Mouse (Mus musculus): ENCODE data around the gene Dnajc22.

DNA sequence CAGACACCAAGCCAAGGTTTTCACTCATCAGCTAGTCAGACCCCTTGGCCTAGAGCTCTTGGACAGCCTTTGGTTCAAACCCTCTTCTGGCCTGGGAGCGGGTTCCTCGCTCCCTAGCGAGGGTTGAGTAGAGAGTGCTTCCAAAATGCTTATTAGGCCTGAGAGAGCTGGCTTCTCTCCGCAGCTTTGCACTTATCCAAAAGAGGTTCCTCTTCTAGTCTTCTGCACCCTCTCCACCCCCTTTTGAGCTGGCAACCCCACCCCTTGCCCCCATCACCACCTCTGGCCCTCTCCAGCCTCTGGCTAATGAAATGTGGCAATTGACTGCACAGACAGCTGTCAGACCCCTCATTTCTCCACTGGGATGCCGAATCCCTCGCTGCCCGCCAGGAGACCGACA lies at the start of gene Dnajc22:
- TF ChIP-seq CTCF (IDR thresholded peaks at IDR 0.05; ENCODE audit: low read depth) (no peak), EP300 (optimal IDR thresholded peaks at IDR 0.05) (no peak)

Measured in stomach, postnatal 0 days (tissue).